Mouse (Mus musculus): ENCODE measurements around the gene Ap3s2. TPM values are rescaled to one million over a fixed set of nuclear protein-coding genes. Genes with fewer than 3 reads are reported as not detected.

Ap3s2 gene
- polyA plus RNA-seq, 1 experiment from 2014 or later = 51.1 TPM

DNA sequence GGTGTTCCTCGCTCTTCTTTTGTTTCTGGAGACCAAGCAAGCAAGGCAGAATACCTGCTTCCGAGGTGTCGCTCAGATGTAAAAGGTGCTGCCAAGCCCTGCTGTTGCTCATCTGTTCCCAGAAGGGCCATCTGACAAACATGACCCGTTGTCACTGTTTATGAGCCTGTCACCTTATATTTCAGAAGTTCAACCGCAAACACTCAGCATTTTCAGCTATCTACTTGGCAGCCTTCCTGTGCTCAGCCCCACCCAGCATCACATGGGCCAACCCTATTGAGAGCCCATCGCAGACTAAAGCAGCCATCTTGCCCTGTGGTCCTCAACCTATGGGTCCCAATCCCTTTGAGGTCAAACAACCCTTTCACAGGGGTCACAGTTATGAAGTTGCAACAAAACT lies 19.7 kb downstream of the Ap3s2 start:
- Histone ChIP-seq H3K27me3 (ENCODE audit: control insufficient read depth, insufficient read depth, low read length) (no peaks in the 10 kb centered on the region), H3K9me3 (ENCODE audit: control insufficient read depth, low read length) (no peaks in the 10 kb centered on the region), H3K9ac (replicated peaks; ENCODE audit: low read length) (no peak overlapping the region), H3K36me3 (ENCODE audit: control insufficient read depth, insufficient read depth, low read length) (peaks cover 72% of the 10 kb centered on the region), H3K4me1 (ENCODE audit: control insufficient read depth, insufficient read depth, low read length) (no peaks in the 10 kb centered on the region), H3K4me2 (ENCODE audit: low read length) (no peak overlapping the region), H3K4me3 (replicated peaks; ENCODE audit: low read depth, low read length) (no peak overlapping the region), H3K27ac (replicated peaks; ENCODE audit: low read depth, low read length) (no peak overlapping the region)
- WGBS = 96% methylated on average over 6 of the region's 6 CpGs
- no peak for DNase-seq
- no peak for ATAC-seq (ENCODE audit: low FRiP score, low TSS enrichment)

DNA sequence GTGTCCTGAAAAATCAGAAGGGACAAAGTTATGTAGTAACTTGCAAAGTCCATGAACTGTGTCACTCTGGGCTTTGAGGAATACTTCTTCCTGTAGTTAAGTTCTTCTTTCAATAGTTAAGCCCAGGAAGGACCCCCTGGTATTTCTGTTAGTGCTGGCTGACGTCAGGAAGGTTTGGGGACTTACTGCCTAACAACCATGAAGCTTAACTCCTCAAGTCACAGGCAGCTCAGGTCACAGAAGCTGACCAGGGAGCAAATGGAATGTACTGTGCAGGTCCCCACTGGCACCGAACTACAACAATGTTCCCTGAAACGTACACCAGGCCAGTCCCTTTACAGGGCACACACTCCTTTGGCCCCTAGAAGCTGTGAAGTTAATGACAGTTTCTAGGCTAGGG lies 25.2 kb downstream of the Ap3s2 start:
- H3K4me1 ChIP-seq (ENCODE audit: control insufficient read depth, insufficient read depth, low read length) = no peaks in the 10 kb centered on the region

DNA sequence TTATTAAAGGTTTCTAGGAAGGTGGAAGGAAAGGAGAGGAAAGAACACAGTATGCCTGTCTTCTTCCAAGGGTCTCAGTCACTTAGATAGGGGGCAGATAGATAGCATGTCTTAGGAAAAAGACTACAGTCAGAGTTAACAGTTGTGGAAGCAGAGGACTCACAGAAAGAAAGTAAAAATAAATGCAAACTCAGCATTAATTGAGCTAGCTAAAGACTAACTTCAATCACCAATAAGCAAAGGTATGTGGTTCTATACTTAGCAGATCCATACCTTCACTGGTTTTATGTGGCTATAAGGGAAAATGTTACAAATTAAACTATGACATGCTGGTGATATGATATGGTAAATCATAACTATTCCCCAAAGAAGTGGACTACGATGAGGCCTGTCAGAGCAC lies 25.7 kb downstream of the Ap3s2 start:
- no peak overlapping the region for H3K4me3 ChIP-seq (replicated peaks; ENCODE audit: low read depth, low read length)
- no peaks in the 10 kb centered on the region for H3K4me1 ChIP-seq (ENCODE audit: control insufficient read depth, insufficient read depth, low read length)
- H3K36me3 ChIP-seq (ENCODE audit: control insufficient read depth, insufficient read depth, low read length) = peaks cover 68% of the 10 kb centered on the region

More for the DNA sequence above, 25.2 kb downstream of the Ap3s2 start:
- Histone ChIP-seq H3K36me3 (ENCODE audit: control insufficient read depth, insufficient read depth, low read length) (peaks cover 72% of the 10 kb centered on the region), H3K9ac (replicated peaks; ENCODE audit: low read length) (no peak overlapping the region), H3K4me3 (replicated peaks; ENCODE audit: low read depth, low read length) (no peak overlapping the region), H3K9me3 (ENCODE audit: control insufficient read depth, low read length) (no peaks in the 10 kb centered on the region), H3K4me2 (ENCODE audit: low read length) (no peak overlapping the region), H3K27me3 (ENCODE audit: control insufficient read depth, insufficient read depth, low read length) (no peaks in the 10 kb centered on the region), H3K27ac (replicated peaks; ENCODE audit: low read depth, low read length) (no peak overlapping the region)
- no peak for ATAC-seq (ENCODE audit: low FRiP score, low TSS enrichment)
- 75% methylated on average over 3 of the region's 3 CpGs for WGBS
- no peak for DNase-seq

DNA sequence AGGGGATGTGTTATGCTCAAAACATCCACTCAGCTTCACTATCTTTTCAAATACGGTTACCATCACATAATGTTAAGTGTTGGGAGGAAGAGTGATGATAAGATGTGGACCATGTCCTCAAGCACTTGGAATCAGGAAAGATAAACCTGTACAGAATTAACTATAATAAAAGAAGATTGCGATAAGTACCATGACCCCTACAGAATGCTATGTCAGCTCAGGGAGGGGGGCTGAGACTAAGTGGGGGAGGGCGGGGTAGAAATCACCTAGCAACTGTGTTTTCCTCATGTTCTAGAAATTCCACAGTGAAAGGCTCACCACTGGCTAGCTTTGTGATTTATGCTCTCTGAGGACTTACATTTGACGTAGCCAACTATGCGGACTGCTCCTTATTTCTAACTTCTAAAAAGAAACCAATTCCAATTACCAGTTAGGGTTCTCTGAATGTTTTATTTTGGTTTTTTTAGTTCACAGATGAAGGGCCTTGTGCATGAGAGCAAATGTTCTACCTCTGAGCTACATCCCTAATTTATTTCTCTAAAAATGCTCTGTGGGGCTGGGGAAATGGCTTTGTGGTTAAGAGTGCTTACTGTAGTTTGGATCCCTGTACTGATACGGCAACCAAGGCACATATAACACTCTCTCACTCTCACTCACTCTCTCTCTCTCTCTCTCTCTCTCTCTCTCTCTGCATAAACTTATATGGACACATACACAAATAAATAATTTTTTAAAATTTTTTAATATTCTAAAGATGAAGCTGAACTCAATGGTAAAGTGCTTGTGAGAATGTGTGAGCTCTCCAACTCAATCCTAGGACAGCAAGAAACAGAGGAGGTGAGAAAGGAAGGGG lies 27.6 kb downstream of the Ap3s2 start:
- DNase-seq (no peak), ATAC-seq (ENCODE audit: low FRiP score, low TSS enrichment) (no peak)
- no peak overlapping the region for H3K9ac ChIP-seq (replicated peaks; ENCODE audit: low read length)
- H3K4me3 ChIP-seq (replicated peaks; ENCODE audit: low read depth, low read length) = no peak overlapping the region
- no peaks in the 10 kb centered on the region for H3K27me3 ChIP-seq (ENCODE audit: control insufficient read depth, insufficient read depth, low read length)
- H3K9me3 ChIP-seq (ENCODE audit: control insufficient read depth, low read length) = no peaks in the 10 kb centered on the region
- 94% methylated on average over 6 of the region's 6 CpGs for WGBS
- H3K4me1 ChIP-seq (ENCODE audit: control insufficient read depth, insufficient read depth, low read length) = no peaks in the 10 kb centered on the region
- no peak overlapping the region for H3K4me2 ChIP-seq (ENCODE audit: low read length)
- peaks cover 64% of the 10 kb centered on the region for H3K36me3 ChIP-seq (ENCODE audit: control insufficient read depth, insufficient read depth, low read length)
- H3K27ac ChIP-seq (replicated peaks; ENCODE audit: low read depth, low read length) = no peak overlapping the region

More for the DNA sequence above, 25.7 kb downstream of the Ap3s2 start:
- H3K9me3 ChIP-seq (ENCODE audit: control insufficient read depth, low read length) = no peaks in the 10 kb centered on the region
- H3K4me2 ChIP-seq (ENCODE audit: low read length) = no peak overlapping the region
- H3K9ac ChIP-seq (replicated peaks; ENCODE audit: low read length) = no peak overlapping the region
- WGBS = 94% methylated on average over 1 of the region's 1 CpGs
- no peak overlapping the region for H3K27ac ChIP-seq (replicated peaks; ENCODE audit: low read depth, low read length)
- ATAC-seq (ENCODE audit: low FRiP score, low TSS enrichment) (no peak), DNase-seq (no peak)
- H3K27me3 ChIP-seq (ENCODE audit: control insufficient read depth, insufficient read depth, low read length) = no peaks in the 10 kb centered on the region

DNA sequence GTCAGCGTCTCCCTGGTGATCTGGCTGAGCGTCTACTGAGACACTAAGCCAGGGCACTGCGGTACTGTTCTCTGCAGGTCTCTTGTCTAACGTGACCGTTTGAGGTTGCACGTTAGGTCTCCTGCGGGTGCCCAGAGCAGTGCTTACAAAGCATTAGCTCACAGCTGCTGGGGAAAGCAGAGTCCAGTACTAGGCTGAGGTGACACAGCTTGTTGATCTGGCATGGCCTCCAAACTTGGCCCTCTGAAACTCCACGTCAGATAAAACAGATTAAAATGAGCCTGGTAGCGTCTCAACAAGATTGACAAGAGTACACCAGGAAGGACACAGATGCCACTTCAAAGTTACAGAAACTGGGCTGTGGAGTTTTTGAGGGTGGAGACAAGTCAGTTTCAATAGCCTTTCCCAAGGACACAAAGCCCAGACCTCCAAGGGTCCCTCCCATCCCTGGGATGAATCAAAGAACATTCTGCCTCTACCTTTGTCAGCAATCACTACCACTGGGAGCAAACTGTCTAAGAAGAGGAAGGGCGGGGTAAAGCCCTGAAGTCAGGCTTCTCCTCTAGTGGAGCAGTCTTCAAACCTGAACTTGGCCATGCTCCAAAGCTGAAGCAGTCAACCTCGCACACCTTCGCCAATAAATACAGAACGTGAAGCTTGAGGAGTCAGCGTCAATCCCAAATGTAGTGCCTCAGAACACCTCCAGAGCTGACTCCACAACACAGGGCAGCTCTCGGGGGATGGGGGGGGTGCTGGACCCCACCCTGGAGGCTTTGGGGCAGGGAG lies 29.8 kb downstream of the Ap3s2 start:
- 91% methylated on average over 15 of the region's 15 CpGs for WGBS
- no peak overlapping the region for H3K4me3 ChIP-seq (replicated peaks; ENCODE audit: low read depth, low read length)
- no peaks in the 10 kb centered on the region for H3K9me3 ChIP-seq (ENCODE audit: control insufficient read depth, low read length)
- no peaks in the 10 kb centered on the region for H3K4me1 ChIP-seq (ENCODE audit: control insufficient read depth, insufficient read depth, low read length)
- peaks cover 58% of the 10 kb centered on the region for H3K36me3 ChIP-seq (ENCODE audit: control insufficient read depth, insufficient read depth, low read length)
- no peak overlapping the region for H3K4me2 ChIP-seq (ENCODE audit: low read length)
- no peaks in the 10 kb centered on the region for H3K27me3 ChIP-seq (ENCODE audit: control insufficient read depth, insufficient read depth, low read length)
- no peak for DNase-seq
- ATAC-seq (ENCODE audit: low FRiP score, low TSS enrichment) = no peak
- no peak overlapping the region for H3K27ac ChIP-seq (replicated peaks; ENCODE audit: low read depth, low read length)
- no peak overlapping the region for H3K9ac ChIP-seq (replicated peaks; ENCODE audit: low read length)

DNA sequence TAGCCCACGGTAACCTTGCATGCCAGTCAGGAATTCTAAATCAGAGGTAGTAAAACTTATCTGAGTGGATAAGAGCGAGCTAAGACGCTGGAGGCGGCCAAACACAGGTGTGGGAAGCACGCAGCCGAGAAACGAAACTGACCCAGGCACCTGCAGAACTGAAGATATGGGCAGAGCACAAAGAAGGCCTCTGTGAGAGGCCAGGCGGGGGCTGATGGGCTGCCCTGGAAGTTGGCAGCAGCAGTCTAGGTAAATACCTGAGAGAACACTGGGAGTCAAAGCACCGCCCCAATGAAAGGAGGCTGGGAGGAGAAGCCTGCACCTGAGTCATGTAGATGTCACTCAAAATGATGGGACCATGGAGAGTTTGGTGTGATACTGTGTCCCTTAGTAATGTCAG lies 31.8 kb downstream of the Ap3s2 start:
- Histone ChIP-seq H3K4me1 (ENCODE audit: control insufficient read depth, insufficient read depth, low read length) (no peaks in the 10 kb centered on the region), H3K9me3 (ENCODE audit: control insufficient read depth, low read length) (no peaks in the 10 kb centered on the region), H3K9ac (replicated peaks; ENCODE audit: low read length) (no peak overlapping the region), H3K4me3 (replicated peaks; ENCODE audit: low read depth, low read length) (no peak overlapping the region), H3K4me2 (ENCODE audit: low read length) (no peak overlapping the region), H3K36me3 (ENCODE audit: control insufficient read depth, insufficient read depth, low read length) (peaks cover 58% of the 10 kb centered on the region), H3K27me3 (ENCODE audit: control insufficient read depth, insufficient read depth, low read length) (no peaks in the 10 kb centered on the region), H3K27ac (replicated peaks; ENCODE audit: low read depth, low read length) (no peak overlapping the region)
- ATAC-seq (ENCODE audit: low FRiP score, low TSS enrichment) (no peak), DNase-seq (no peak)
- 93% methylated on average over 9 of the region's 9 CpGs for WGBS

DNA sequence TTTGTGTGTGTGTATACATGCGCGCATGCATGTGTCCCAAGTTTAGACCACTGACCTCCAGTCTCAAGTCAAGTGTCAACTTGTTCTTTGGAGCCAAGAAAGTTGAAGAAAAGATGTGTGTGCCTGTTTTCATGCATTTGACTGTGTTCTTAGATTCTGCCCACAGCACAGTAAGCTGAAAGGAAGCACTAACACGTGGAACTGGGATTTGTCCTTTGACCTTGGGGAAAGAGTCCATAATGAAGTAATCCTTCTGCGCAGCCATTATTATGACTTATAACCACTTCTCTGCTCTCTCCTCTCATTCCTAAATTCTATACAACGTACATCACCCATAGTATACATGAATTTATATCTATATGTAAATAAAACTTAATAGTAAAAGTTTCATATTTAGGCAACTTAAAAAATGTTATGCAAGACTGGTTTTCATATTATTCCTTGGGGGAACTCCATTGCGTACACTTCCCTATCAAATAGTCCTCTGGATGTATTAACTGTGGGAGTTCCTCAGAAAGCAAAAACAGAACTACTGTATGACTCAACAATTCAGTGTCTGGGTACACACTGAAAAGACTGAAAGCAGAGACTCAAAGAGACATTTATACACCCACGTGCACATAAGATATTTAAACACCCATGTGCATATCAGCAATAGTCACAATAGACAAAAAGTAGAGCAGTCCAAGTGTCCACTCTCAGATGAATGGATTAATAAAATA lies 36.7 kb downstream of the Ap3s2 start:
- WGBS = 93% methylated on average over 7 of the region's 7 CpGs
- Histone ChIP-seq H3K9ac (replicated peaks; ENCODE audit: low read length) (no peak overlapping the region), H3K4me3 (replicated peaks; ENCODE audit: low read depth, low read length) (no peak overlapping the region), H3K4me2 (ENCODE audit: low read length) (no peak overlapping the region), H3K9me3 (ENCODE audit: control insufficient read depth, low read length) (no peaks in the 10 kb centered on the region), H3K4me1 (ENCODE audit: control insufficient read depth, insufficient read depth, low read length) (no peaks in the 10 kb centered on the region), H3K36me3 (ENCODE audit: control insufficient read depth, insufficient read depth, low read length) (peaks cover 73% of the 10 kb centered on the region), H3K27ac (replicated peaks; ENCODE audit: low read depth, low read length) (no peak overlapping the region), H3K27me3 (ENCODE audit: control insufficient read depth, insufficient read depth, low read length) (no peaks in the 10 kb centered on the region)
- DNase-seq (no peak), ATAC-seq (ENCODE audit: low FRiP score, low TSS enrichment) (no peak)

DNA sequence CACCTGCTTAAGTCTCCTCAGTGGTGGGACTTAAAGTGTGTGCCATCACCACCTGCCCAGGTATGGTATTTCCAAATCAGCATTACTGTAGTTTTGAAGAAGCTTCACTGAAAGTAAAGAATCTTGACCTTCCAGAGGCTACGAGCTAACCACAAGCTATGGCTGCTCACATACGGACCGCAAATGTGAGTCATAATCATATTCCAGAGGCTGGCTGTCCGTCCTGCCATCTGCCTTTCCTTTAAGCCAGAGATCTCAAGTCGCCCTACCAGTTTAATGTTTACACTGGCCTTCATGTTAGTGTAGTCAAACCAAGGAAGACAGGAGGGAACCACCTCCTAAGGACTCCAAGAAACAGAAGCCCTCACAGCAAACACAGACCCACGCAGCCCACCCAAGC lies 38.5 kb downstream of the Ap3s2 start:
- H3K36me3 ChIP-seq (ENCODE audit: control insufficient read depth, insufficient read depth, low read length) = peaks cover 75% of the 10 kb centered on the region

More for the DNA sequence above, 38.5 kb downstream of the Ap3s2 start:
- Histone ChIP-seq H3K27ac (replicated peaks; ENCODE audit: low read depth, low read length) (no peak overlapping the region), H3K9me3 (ENCODE audit: control insufficient read depth, low read length) (no peaks in the 10 kb centered on the region), H3K4me1 (ENCODE audit: control insufficient read depth, insufficient read depth, low read length) (no peaks in the 10 kb centered on the region), H3K4me2 (ENCODE audit: low read length) (no peak overlapping the region), H3K9ac (replicated peaks; ENCODE audit: low read length) (no peak overlapping the region), H3K4me3 (replicated peaks; ENCODE audit: low read depth, low read length) (no peak overlapping the region), H3K27me3 (ENCODE audit: control insufficient read depth, insufficient read depth, low read length) (no peaks in the 10 kb centered on the region)
- WGBS = 97% methylated on average over 6 of the region's 6 CpGs
- no peak for DNase-seq
- no peak for ATAC-seq (ENCODE audit: low FRiP score, low TSS enrichment)

Measured in midbrain, embryonic 14.5 days (tissue).